In genomic region chr5:136312166-136312565, GRCm38 (mm10) we compare ENCODE assay signal across 12 mouse cellular contexts.
DNase-seq lines count a peak whose midpoint lies in the region; ATAC-seq lines count a peak whose summit lies in the region.
"Had no signal": no experiment of that assay in that cellular context is flagged by ENCODE, and none has a peak within 500 bp of the region (broad histone marks: within the 10 kb centered on the region; RNA-seq: fewer than 3 reads in every experiment).

No protein-coding gene starts in this region.

- no peak overlapping the region for H3K27ac ChIP-seq in heart, embryonic 10.5 days
- H3K27ac ChIP-seq: hindbrain, embryonic 10.5 days; limb, embryonic 15.5 days had no signal

- H3K4me3 ChIP-seq in heart, embryonic 10.5 days: no peak overlapping the region
- H3K4me3 ChIP-seq: hindbrain, embryonic 10.5 days; limb, embryonic 15.5 days had no signal

- no peaks in the 10 kb centered on the region for H3K27me3 ChIP-seq in heart, embryonic 10.5 days (ENCODE audit: insufficient read depth, poor library complexity, severe bottlenecking)
- H3K27me3 ChIP-seq: limb, embryonic 15.5 days had no signal

- no peaks in the 10 kb centered on the region for H3K4me1 ChIP-seq in heart, embryonic 10.5 days
- H3K4me1 ChIP-seq: hindbrain, embryonic 10.5 days; limb, embryonic 15.5 days had no signal

- H3K9me3 ChIP-seq in heart, embryonic 10.5 days: no peaks in the 10 kb centered on the region
- H3K9me3 ChIP-seq: hindbrain, embryonic 10.5 days; limb, embryonic 15.5 days had no signal

- peak; percentile 43 to 46 for DNase-seq in heart, adult 18-20 months
- DNase-seq in heart, embryonic 10.5 days (ENCODE audit: low spot score): no peak
- peak; percentile 32 for DNase-seq in ovary, postnatal 36 days (ENCODE audit: low spot score)
- DNase-seq in ovary, postnatal 10 days (ENCODE audit: low spot score): no peak
- DNase-seq in gastrocnemius, adult 18-20 months (ENCODE audit: low spot score): peak; percentile 40
- DNase-seq in kidney, postnatal 36 days: peak; percentile 81
- DNase-seq in c-Kit-positive CD71-positive TER-119-positive erythroid progenitor cells, embryonic 14.5 days (ENCODE audit: low spot score): no peak
- DNase-seq: layer of hippocampus, adult 9-11 months; right cerebral cortex, postnatal 25 days had no signal

- ATAC-seq in erythroblast, adult 5-6 weeks (replicated peaks; ENCODE audit: low FRiP score, poor library complexity, severe bottlenecking): no peak

- 83% methylated on average over 4 of the region's 4 CpGs for WGBS in heart, embryonic 10.5 days

- H3K36me3 ChIP-seq in heart, embryonic 10.5 days: peaks cover 98% of the 10 kb centered on the region

Comparison
In these comparisons a context has a peak if more than half of its experiments do, and no peak if none do; other contexts are left out.
1. DNase-seq: peak in heart, adult 18-20 months (2 of 2), ovary, postnatal 36 days (single experiment), gastrocnemius, adult 18-20 months (single experiment) and kidney, postnatal 36 days (2 of 2); none in heart, embryonic 10.5 days (single experiment), ovary, postnatal 10 days (single experiment) and c-Kit-positive CD71-positive TER-119-positive erythroid progenitor cells, embryonic 14.5 days (single experiment).